Mouse (Mus musculus) lung, postnatal 0 days (tissue): ENCODE results near the gene Fscn2. TPM values are rescaled to one million over a fixed set of nuclear protein-coding genes. Genes with fewer than 3 reads are reported as not detected.

Experiments used
- ATAC-seq: fragments of 200-750 bp; cut with Nextera tagmentation; 2 replicates; pipeline ENCODE4 v1.8.0; 2017; ENCODE audit warnings: moderate library complexity
- DNase-seq: peaks from one replicate; pipeline ENCODE4 v3.0.0-alpha.2; 2016; ENCODE audit warnings: low spot score
- H3K27ac ChIP-seq: fragments of 300-500 bp; sonication (generic); 2 replicates; pipeline ENCODE4 v1.5.1; 2014; ENCODE audit warnings: antibody characterized with exemption, mild to moderate bottlenecking, low read length, mixed read lengths
- H3K27me3 ChIP-seq: fragments of 300-500 bp; sonication (generic); replicated peaks from 2 replicates; pipeline ENCODE4 v1.6.1; 2014; ENCODE audit warnings: low read length, mixed read lengths; ENCODE audit not compliant: insufficient read depth
- H3K36me3 ChIP-seq: fragments of 300-500 bp; sonication (generic); 2 replicates; pipeline ENCODE4 v1.6.1; 2014; ENCODE audit warnings: low read length, mixed read lengths; ENCODE audit not compliant: insufficient read depth
- H3K4me1 ChIP-seq: fragments of 300-500 bp; sonication (generic); 2 replicates; pipeline ENCODE4 v1.6.1; 2014; ENCODE audit warnings: antibody characterized with exemption, low read depth, low read length, mixed read lengths; ENCODE audit not compliant: insufficient read depth
- H3K4me2 ChIP-seq: fragments of 300-500 bp; sonication (generic); replicated peaks from 2 replicates; pipeline ENCODE4 v1.6.1; 2014; ENCODE audit warnings: low read depth, mild to moderate bottlenecking, low read length, moderate library complexity, mixed read lengths
- H3K4me3 ChIP-seq: fragments of 300-500 bp; sonication (generic); 2 replicates; pipeline ENCODE4 v1.5.1; 2014; ENCODE audit warnings: low read depth, low read length
- H3K9ac ChIP-seq: fragments of 300-500 bp; sonication (generic); replicated peaks from 2 replicates; pipeline ENCODE4 v1.6.1; 2014; ENCODE audit warnings: low read depth, mild to moderate bottlenecking
- H3K9me3 ChIP-seq: fragments of 300-500 bp; sonication (generic); 2 replicates; pipeline ENCODE4 v1.6.1; 2016; ENCODE audit warnings: low read length, mixed read lengths
- CTCF ChIP-seq: IDR thresholded peaks from 2 replicates; pipeline ENCODE4 v1.5.1; 2016; ENCODE audit warnings: antibody characterized with exemption, mild to moderate bottlenecking
- EP300 ChIP-seq: IDR thresholded peaks from 2 replicates; pipeline ENCODE4 v1.6.1; 2016; ENCODE audit warnings: antibody characterized with exemption, mild to moderate bottlenecking, control low read depth
- WGBS: fragments of 180-500 bp; shearing (Covaris S2); extraction: QIAGEN DNeasy Blood & Tissue Kit; methylation state at CpG from one replicate; pipeline ENCODE4 v1.1.7; 2014; 5-methylcytosine and 5-hydroxymethylcytosine counted together
- polyA plus RNA-seq: library from polyadenylated mRNA; unstranded; fragments of >200 nt; fragmentation: Nextera tagmentation; extraction: Ambion mirVana; gene quantifications from 2 replicates; pipeline ENCODE4 v1.2.1, GENCODE M21; 2015

Gene Fscn2
- polyA plus RNA-seq, 1 experiment from 2014 or later: 0.36 TPM

GRCm38 (mm10) chr11:120356900-120357299 lies 4.4 kb upstream of the Fscn2 start:
- DNase-seq (no peak), ATAC-seq (no peak)
- Histone ChIP-seq H3K4me3 (no peak overlapping the region), H3K9me3 (no peaks in the 10 kb centered on the region), H3K4me1 (peaks cover 24% of the 10 kb centered on the region), H3K27me3 (no peaks in the 10 kb centered on the region), H3K4me2 (no peak overlapping the region), H3K27ac (no peak overlapping the region), H3K36me3 (no peaks in the 10 kb centered on the region), H3K9ac (no peak overlapping the region)
- TF ChIP-seq EP300 (no peak), CTCF (no peak; the same call in 1 of the 2 replicates)
- WGBS: 92% methylated on average over 4 of the region's 4 CpGs

DNA sequence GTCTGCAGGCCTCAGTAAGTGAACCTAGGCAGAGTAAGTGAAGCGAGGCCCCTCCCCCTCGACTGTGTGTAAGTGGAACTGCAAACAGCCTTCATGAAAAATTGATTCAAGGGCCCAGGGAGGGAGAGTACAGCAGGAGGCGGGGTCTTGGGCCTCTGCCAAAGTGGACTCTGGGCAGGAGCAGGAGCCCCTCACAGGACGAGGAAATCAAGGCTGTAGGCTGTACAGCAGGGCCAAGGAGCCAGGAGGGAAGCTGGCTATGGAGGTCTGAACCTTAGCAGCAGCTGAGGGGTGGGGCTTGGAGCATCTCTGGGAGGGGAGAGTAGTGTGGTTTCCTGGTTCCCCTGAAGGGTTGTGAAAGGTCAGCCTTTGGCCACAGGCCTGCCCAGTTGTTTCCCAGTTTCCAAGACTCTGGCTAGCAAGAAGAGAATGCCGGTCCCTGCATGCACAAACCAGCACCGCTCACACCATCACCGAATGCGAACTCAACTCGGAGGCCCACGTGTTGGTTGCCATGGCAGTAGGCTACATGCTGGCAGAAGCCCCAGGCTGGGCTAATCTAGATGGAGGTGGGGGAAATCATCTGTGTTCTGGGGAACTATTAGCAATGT lies 3.4 kb upstream of the Fscn2 start:
- Histone ChIP-seq H3K27me3 (no peaks in the 10 kb centered on the region), H3K4me1 (peaks cover 17% of the 10 kb centered on the region), H3K4me2 (no peak overlapping the region), H3K9me3 (no peaks in the 10 kb centered on the region), H3K36me3 (no peaks in the 10 kb centered on the region), H3K9ac (no peak overlapping the region), H3K27ac (peak overlapping the region; percentile 47), H3K4me3 (no peak overlapping the region)
- 10% methylated on average over 10 of the region's 10 CpGs for WGBS
- peak; percentile 92 for DNase-seq
- no peak for TF ChIP-seq EP300
- no peak for TF ChIP-seq CTCF
- ATAC-seq: peak; percentile 45

DNA sequence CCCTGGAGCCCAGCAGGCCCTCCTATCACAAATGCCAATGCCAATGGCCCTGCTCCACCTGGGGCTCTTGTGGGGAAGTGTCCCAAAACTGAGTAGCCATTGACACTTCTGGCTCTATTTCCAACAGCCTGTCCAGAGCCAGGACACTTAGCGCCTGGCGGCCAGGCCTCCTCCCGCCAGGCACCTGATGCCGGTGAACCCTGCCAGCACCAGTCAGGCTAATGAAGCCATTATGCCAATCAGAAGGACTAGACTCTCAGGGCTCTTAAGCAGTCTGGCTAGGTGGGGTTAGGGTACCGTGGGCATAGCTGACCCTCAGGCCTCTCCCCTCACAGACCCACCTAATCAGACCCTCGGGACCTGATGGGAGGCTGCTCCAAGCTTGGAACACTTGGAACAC lies 1.9 kb upstream of the Fscn2 start:
- DNase-seq: no peak
- Histone ChIP-seq H3K9me3 (no peaks in the 10 kb centered on the region), H3K27me3 (no peaks in the 10 kb centered on the region), H3K4me2 (no peak overlapping the region), H3K27ac (no peak overlapping the region), H3K36me3 (no peaks in the 10 kb centered on the region), H3K4me1 (peaks cover 11% of the 10 kb centered on the region), H3K4me3 (no peak overlapping the region), H3K9ac (no peak overlapping the region)
- TF ChIP-seq EP300 (no peak), CTCF (no peak)
- 76% methylated on average over 6 of the region's 6 CpGs for WGBS
- ATAC-seq: no peak

DNA sequence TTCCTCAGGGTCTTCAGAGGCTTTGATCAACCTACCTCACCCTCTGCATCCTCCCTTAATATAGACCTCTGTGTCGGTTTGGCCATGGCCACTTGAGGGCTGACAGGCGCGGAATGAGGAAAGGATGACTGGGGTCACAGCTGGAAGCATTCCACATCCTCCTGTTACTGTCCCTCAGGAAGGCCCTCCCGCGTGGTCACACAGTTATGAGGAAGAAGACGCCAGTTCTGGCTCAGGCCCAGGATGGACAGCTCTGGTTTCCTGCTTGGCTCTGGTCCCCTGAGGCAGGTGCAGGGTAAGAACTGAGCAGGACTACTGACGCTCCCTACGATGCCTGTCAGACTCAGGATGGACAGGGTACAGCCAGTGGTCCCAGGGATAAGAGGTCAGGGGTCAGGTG lies 1.3 kb upstream of the Fscn2 start:
- TF ChIP-seq CTCF (no peak), EP300 (no peak)
- no peaks in the 10 kb centered on the region for H3K36me3 ChIP-seq
- ATAC-seq (no peak), DNase-seq (no peak)
- no peak overlapping the region for H3K4me3 ChIP-seq
- no peaks in the 10 kb centered on the region for H3K27me3 ChIP-seq
- H3K4me2 ChIP-seq: no peak overlapping the region
- H3K4me1 ChIP-seq: peaks cover 11% of the 10 kb centered on the region
- no peak overlapping the region for H3K9ac ChIP-seq
- H3K9me3 ChIP-seq: no peaks in the 10 kb centered on the region
- WGBS: 35% methylated on average over 8 of the region's 8 CpGs
- no peak overlapping the region for H3K27ac ChIP-seq

DNA sequence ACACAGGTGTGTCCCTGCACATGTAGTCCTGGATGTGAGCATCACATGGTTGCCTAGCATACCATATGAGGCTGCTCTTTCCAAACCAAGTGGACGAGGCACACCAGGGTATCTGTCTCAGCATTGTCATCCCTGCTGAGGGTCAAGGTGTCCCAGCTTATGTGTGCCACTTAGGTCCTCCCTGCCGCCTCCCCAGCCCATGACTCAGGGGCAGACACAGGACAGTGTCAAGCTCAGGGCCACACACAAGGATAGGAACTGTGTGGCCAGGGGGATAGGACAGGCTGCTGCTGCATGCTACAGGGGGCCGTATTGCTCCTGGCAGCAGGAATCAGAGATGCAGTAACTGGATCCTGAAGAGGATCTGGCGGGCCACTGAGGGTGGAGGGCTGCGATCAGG lies 579 bp upstream of the Fscn2 start:
- no peak overlapping the region for H3K4me3 ChIP-seq

DNA sequence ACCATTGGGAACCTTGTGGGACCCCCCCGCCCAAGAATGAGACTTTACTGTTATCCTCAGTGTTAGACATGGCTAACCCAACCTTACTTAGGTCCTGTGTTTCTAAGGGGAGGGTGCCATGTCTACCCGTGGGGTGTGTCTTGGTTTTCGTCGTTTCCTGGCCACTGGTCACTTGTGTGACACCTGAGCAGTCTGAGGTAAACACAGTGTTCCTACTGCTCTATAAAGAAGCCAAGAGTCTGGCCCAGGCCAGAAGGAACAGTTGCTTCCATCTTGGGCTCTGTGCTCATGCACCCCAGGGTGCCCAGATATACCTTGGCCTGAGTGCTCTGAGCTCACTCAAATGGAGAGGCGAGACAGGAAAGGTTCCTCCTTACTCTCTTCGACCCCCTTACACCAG lies 1.6 kb downstream of the Fscn2 start:
- no peak for DNase-seq
- 84% methylated on average over 6 of the region's 6 CpGs for WGBS
- Histone ChIP-seq H3K4me3 (no peak overlapping the region), H3K9me3 (no peaks in the 10 kb centered on the region), H3K4me1 (peaks cover 6% of the 10 kb centered on the region), H3K9ac (no peak overlapping the region), H3K27ac (no peak overlapping the region), H3K36me3 (no peaks in the 10 kb centered on the region), H3K4me2 (no peak overlapping the region), H3K27me3 (no peaks in the 10 kb centered on the region)
- no peak for ATAC-seq
- TF ChIP-seq EP300 (no peak), CTCF (no peak)

More for the DNA sequence above, 579 bp upstream of the Fscn2 start:
- Histone ChIP-seq H3K27ac (no peak overlapping the region), H3K36me3 (no peaks in the 10 kb centered on the region), H3K4me1 (peaks cover 11% of the 10 kb centered on the region), H3K4me2 (no peak overlapping the region), H3K27me3 (no peaks in the 10 kb centered on the region), H3K9me3 (no peaks in the 10 kb centered on the region), H3K9ac (no peak overlapping the region)
- DNase-seq (no peak), ATAC-seq (no peak)
- 84% methylated on average over 5 of the region's 5 CpGs for WGBS
- no peak for TF ChIP-seq EP300
- TF ChIP-seq CTCF: no peak
